Mouse (Mus musculus) spleen, adult 2 months (tissue): ENCODE data around the gene Ncor2.

ENCODE experiments used
- CTCF ChIP-seq: fragments of 200-500 bp; IDR thresholded peaks from 2 replicates; pipeline ENCODE4 v1.5.1; 2011; ENCODE audit warnings: mild to moderate bottlenecking, inconsistent platforms; ENCODE audit not compliant: insufficient read depth, insufficient read length, insufficient replicate concordance; ENCODE audit errors: extremely low read depth
- POLR2A ChIP-seq: fragments of 200-500 bp; IDR thresholded peaks from 2 replicates; pipeline ENCODE4 v1.6.1; 2011; ENCODE audit warnings: low read depth, low read length, inconsistent platforms

- TF ChIP-seq CTCF (no peak), POLR2A (no peak)
These were observed 68.3 kb downstream of the Ncor2 start for GRCm38 (mm10) chr5:125110722-125111121.
